Mouse (Mus musculus) hindbrain, embryonic 16.5 days (tissue): ENCODE data around the gene Hdac5. TPM values are rescaled to one million over a fixed set of nuclear protein-coding genes. Genes with fewer than 3 reads are reported as not detected.
A peak's percentile ranks its signal among the peaks of the same experiment; 100 is the strongest.
"Not testable (repeated sequence)": the region's sequence is repeated elsewhere in the genome, so short reads cannot be mapped to it uniquely, and the experiment has no call there.

Source experiments
- ATAC-seq: fragments of 200-750 bp; cut with Nextera tagmentation; 2 replicates; pipeline ENCODE4 v1.8.0; 2017; ENCODE audit warnings: moderate TSS enrichment, moderate library complexity
- H3K27ac ChIP-seq: fragments of 300-500 bp; sonication (generic); 2 replicates; pipeline ENCODE4 v1.5.1; 2014; ENCODE audit warnings: low read depth, mild to moderate bottlenecking, control low read depth, low read length, moderate library complexity
- H3K27me3 ChIP-seq: fragments of 300-500 bp; sonication (generic); replicated peaks from 2 replicates; pipeline ENCODE4 v1.6.1; 2014; ENCODE audit warnings: low read length; ENCODE audit not compliant: control insufficient read depth, insufficient read depth
- H3K36me3 ChIP-seq: fragments of 300-500 bp; sonication (generic); 2 replicates; pipeline ENCODE4 v1.6.1; 2014; ENCODE audit warnings: mild to moderate bottlenecking, low read length, moderate library complexity, mixed read lengths; ENCODE audit not compliant: control insufficient read depth, insufficient read depth
- H3K4me1 ChIP-seq: fragments of 300-500 bp; sonication (generic); 2 replicates; pipeline ENCODE4 v1.6.1; 2014; ENCODE audit warnings: low read depth, low read length; ENCODE audit not compliant: control insufficient read depth, insufficient read depth
- H3K4me2 ChIP-seq: fragments of 300-500 bp; sonication (generic); 2 replicates; pipeline ENCODE4 v1.6.1; 2014; ENCODE audit warnings: mild to moderate bottlenecking, low read length, control low read depth, moderate library complexity
- H3K4me3 ChIP-seq: fragments of 300-500 bp; sonication (generic); 2 replicates; pipeline ENCODE4 v1.5.1; 2014; ENCODE audit warnings: mild to moderate bottlenecking, low read length, control low read depth, moderate library complexity
- H3K9ac ChIP-seq: fragments of 300-500 bp; sonication (generic); 2 replicates; pipeline ENCODE4 v1.6.1; 2014; ENCODE audit warnings: low read depth, mild to moderate bottlenecking, control low read depth, low read length, moderate library complexity
- H3K9me3 ChIP-seq: fragments of 300-500 bp; sonication (generic); 2 replicates; pipeline ENCODE4 v1.6.1; 2014; ENCODE audit warnings: mild to moderate bottlenecking, low read length, moderate library complexity; ENCODE audit not compliant: control insufficient read depth
- WGBS: fragments of 180-500 bp; shearing (Covaris S2); extraction: QIAGEN DNeasy Blood & Tissue Kit; methylation state at CpG from one replicate; pipeline ENCODE4 v1.1.7; 2014; 5-methylcytosine and 5-hydroxymethylcytosine counted together
- polyA plus RNA-seq: library from polyadenylated mRNA; unstranded; fragments of >200 nt; fragmentation: Nextera tagmentation; extraction: Ambion mirVana; gene quantifications from 2 replicates; pipeline ENCODE4 v1.2.1, GENCODE M21; 2015

Gene Hdac5
- polyA plus RNA-seq, 1 experiment from 2014 or later: 75.8 TPM

- not testable (repeated sequence) for ATAC-seq, H3K27ac ChIP-seq, H3K4me2 ChIP-seq, H3K9me3 ChIP-seq, H3K9ac ChIP-seq, H3K4me3 ChIP-seq, H3K27me3 ChIP-seq
- WGBS: 84% methylated on average over 2 of the region's 2 CpGs
- H3K4me1 ChIP-seq: peaks cover 11% of the 10 kb centered on the region
- H3K36me3 ChIP-seq: peaks cover 13% of the 10 kb centered on the region
Measured at GRCm38 (mm10) chr11:102158024-102158423, 71.9 kb downstream of the Hdac5 start.

GRCm38 (mm10) chr11:102156786-102157089 is 73.2 kb downstream of the Hdac5 start:
- 6% methylated on average over 1 of the region's 1 CpGs for WGBS
- Histone ChIP-seq H3K36me3 (peaks cover 8% of the 10 kb centered on the region; the same call in 1 of the 2 replicates), H3K27ac (no peak overlapping the region), H3K4me1 (peaks cover 11% of the 10 kb centered on the region), H3K9me3 (no peaks in the 10 kb centered on the region), H3K4me3 (no peak overlapping the region; the same call in 1 of the 2 replicates), H3K4me2 (peak overlapping the region; percentile 95; the same call in 1 of the 2 replicates), H3K9ac (no peak overlapping the region), H3K27me3 (no peaks in the 10 kb centered on the region)
- ATAC-seq: no peak

- peak within 1 kb of the TSS; percentile 62 for H3K4me3 ChIP-seq
- ATAC-seq: peak; percentile 91
- H3K4me1 ChIP-seq: peaks cover 11% of the 10 kb centered on the region
- H3K9ac ChIP-seq: peak within 1 kb of the TSS; percentile 79
- H3K27ac ChIP-seq: peak within 1 kb of the TSS; percentile 68
- WGBS: under 1% methylated on average over 37 of the region's 37 CpGs
- H3K4me2 ChIP-seq: peak within 1 kb of the TSS; percentile 95
- peaks cover 5% of the 10 kb centered on the region; the same call in 1 of the 2 replicates for H3K36me3 ChIP-seq
- H3K27me3 ChIP-seq: no peaks in the 10 kb centered on the region
- H3K9me3 ChIP-seq: no peaks in the 10 kb centered on the region
Measured at GRCm38 (mm10) chr11:102156039-102156785, 73.8 kb downstream of the Hdac5 start, which contains the start of gene Tmem101. Gene Tmem101, minus strand, starts transcription at chr11:102156404.

- no peak overlapping the region for H3K9ac ChIP-seq
- H3K36me3 ChIP-seq: no peaks in the 10 kb centered on the region
- H3K27me3 ChIP-seq: peaks cover 56% of the 10 kb centered on the region
- no peak overlapping the region for H3K27ac ChIP-seq
- peaks cover 8% of the 10 kb centered on the region for H3K4me1 ChIP-seq
- H3K4me2 ChIP-seq: peak overlapping the region; percentile 5; the same call in 1 of the 2 replicates
- no peaks in the 10 kb centered on the region for H3K9me3 ChIP-seq
- no peak for ATAC-seq
- 13% methylated on average over 34 of the region's 34 CpGs for WGBS
- H3K4me3 ChIP-seq: no peak overlapping the region
Measured at GRCm38 (mm10) chr11:102147213-102147989, 82.6 kb downstream of the Hdac5 start.

GRCm38 (mm10) chr11:102146531-102146930 is 83.4 kb downstream of the Hdac5 start:
- Histone ChIP-seq H3K27me3 (peaks cover 56% of the 10 kb centered on the region), H3K4me3 (no peak overlapping the region), H3K36me3 (no peaks in the 10 kb centered on the region), H3K9ac (no peak overlapping the region), H3K9me3 (no peaks in the 10 kb centered on the region), H3K4me1 (peaks cover 8% of the 10 kb centered on the region), H3K4me2 (no peak overlapping the region), H3K27ac (no peak overlapping the region)
- no peak for ATAC-seq
- WGBS: 15% methylated on average over 17 of the region's 17 CpGs

GRCm38 (mm10) chr11:102146005-102146404 is 84.0 kb downstream of the Hdac5 start:
- Histone ChIP-seq H3K4me2 (no peak overlapping the region), H3K36me3 (no peaks in the 10 kb centered on the region), H3K4me1 (peaks cover 8% of the 10 kb centered on the region), H3K4me3 (peak overlapping the region; percentile 15; the same call in 1 of the 2 replicates), H3K27me3 (peaks cover 56% of the 10 kb centered on the region), H3K9me3 (no peaks in the 10 kb centered on the region), H3K27ac (no peak overlapping the region), H3K9ac (no peak overlapping the region)
- WGBS: 7% methylated on average over 16 of the region's 16 CpGs
- no peak for ATAC-seq

DNA sequence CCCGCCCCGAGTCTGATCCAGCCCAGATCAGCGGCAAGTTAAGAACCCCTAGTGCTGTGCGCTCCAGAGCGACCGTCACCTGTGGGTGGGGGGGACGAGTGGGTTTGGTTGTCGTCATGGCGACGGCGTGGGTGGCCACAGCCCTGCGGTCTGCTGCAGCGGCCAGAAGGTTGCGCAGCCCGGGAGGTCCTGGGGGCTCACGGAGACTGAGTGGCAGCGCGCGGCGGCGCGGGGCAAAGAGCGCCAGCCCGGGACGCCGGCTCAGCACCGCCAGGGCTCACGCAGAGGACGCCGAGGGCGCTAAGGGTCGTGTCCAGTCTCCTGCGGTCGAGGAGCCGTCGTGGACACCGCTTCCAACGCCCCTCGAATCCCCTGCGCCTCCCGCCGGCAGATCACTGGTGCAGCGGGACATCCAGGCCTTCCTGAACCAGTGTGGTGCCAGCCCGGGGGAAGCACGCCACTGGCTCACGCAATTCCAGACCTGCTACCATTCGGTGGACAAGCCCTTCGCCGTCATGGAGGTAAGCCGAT is 84.4 kb downstream of the Hdac5 start, which contains the start of gene Nags:
Gene Nags (plus strand): TSS at position 43 of the 531 bp plus-strand sequence.
- Histone ChIP-seq H3K4me3 (peak within 1 kb of the TSS; percentile 15; the same call in 1 of the 2 replicates), H3K9ac (no peak within 1 kb of the TSS), H3K4me2 (peak within 1 kb of the TSS; percentile 31), H3K9me3 (no peaks in the 10 kb centered on the region), H3K27me3 (peaks cover 56% of the 10 kb centered on the region), H3K36me3 (no peaks in the 10 kb centered on the region), H3K4me1 (peaks cover 8% of the 10 kb centered on the region), H3K27ac (no peak within 1 kb of the TSS)
- 1% methylated on average over 50 of the region's 50 CpGs for WGBS
- no peak for ATAC-seq

DNA sequence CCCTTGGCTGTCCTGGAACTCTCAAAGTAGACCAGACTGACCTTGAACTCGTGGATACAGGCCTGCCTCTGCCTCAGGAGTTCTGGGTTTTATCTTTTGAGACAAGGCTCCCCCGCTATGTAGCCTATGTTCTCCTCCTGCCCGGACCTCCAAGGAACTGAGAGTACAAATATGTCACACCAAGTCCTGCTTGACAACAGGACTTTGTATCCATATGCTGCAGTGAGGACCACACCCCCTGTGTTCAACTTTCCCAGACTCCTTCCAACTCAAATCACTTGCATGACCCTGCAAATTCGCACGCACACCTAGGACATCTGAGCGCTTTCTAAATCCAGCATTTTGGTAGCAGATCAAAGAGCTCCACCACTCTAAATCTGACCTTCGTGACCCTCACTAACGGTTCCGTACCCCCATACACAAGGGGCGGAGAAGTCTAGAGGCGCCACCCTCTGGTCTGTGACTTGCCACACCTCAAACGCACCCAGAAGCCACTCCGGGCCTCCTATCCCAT is 85.0 kb downstream of the Hdac5 start:
- Histone ChIP-seq H3K4me3 (no peak overlapping the region), H3K36me3 (no peaks in the 10 kb centered on the region), H3K27me3 (peaks cover 56% of the 10 kb centered on the region), H3K9me3 (no peaks in the 10 kb centered on the region), H3K4me1 (peaks cover 8% of the 10 kb centered on the region), H3K27ac (no peak overlapping the region), H3K4me2 (peak overlapping the region; percentile 31), H3K9ac (no peak overlapping the region)
- WGBS: 25% methylated on average over 13 of the region's 13 CpGs
- no peak for ATAC-seq
